Mouse (Mus musculus) stomach, embryonic 14.5 days (tissue): ENCODE data around the gene Cgnl1. TPM values are rescaled to one million over a fixed set of nuclear protein-coding genes. Genes with fewer than 3 reads are reported as not detected.

Experiments
- ATAC-seq: fragments of 200-750 bp; cut with Nextera tagmentation; 2 replicates; pipeline ENCODE4 v1.8.0; 2017; ENCODE audit warnings: low read depth, moderate TSS enrichment; ENCODE audit not compliant: insufficient number of reproducible peaks, insufficient read depth, low FRiP score
- H3K27ac ChIP-seq: fragments of 300-500 bp; sonication (generic); 2 replicates; pipeline ENCODE4 v1.5.1; 2014; ENCODE audit warnings: mild to moderate bottlenecking, low read length, moderate library complexity, mixed read lengths
- H3K27me3 ChIP-seq: fragments of 300-500 bp; sonication (generic); 2 replicates; pipeline ENCODE4 v1.6.1; 2014; ENCODE audit warnings: low read length, control low read depth, mixed read lengths; ENCODE audit not compliant: control insufficient read depth, insufficient read depth
- H3K36me3 ChIP-seq: fragments of 300-500 bp; sonication (generic); 2 replicates; pipeline ENCODE4 v1.6.1; 2014; ENCODE audit warnings: mild to moderate bottlenecking, control low read depth, low read length, moderate library complexity, mixed read lengths; ENCODE audit not compliant: control insufficient read depth, insufficient read depth
- H3K4me1 ChIP-seq: fragments of 300-500 bp; sonication (generic); 2 replicates; pipeline ENCODE4 v1.6.1; 2014; ENCODE audit warnings: low read length, control low read depth, mixed read lengths; ENCODE audit not compliant: control insufficient read depth, insufficient read depth
- H3K4me2 ChIP-seq: fragments of 300-500 bp; sonication (generic); replicated peaks from 2 replicates; pipeline ENCODE4 v1.6.1; 2014; ENCODE audit warnings: low read depth, low read length, control low read depth
- H3K4me3 ChIP-seq: fragments of 300-500 bp; sonication (generic); 2 replicates; pipeline ENCODE4 v1.5.1; 2014; ENCODE audit warnings: low read depth, low read length, control low read depth
- H3K9ac ChIP-seq: fragments of 300-500 bp; sonication (generic); replicated peaks from 2 replicates; pipeline ENCODE4 v1.6.1; 2014; ENCODE audit warnings: low read depth, mild to moderate bottlenecking, control low read depth, low read length, moderate library complexity, mixed read lengths
- H3K9me3 ChIP-seq: fragments of 300-500 bp; sonication (generic); 2 replicates; pipeline ENCODE4 v1.6.1; 2016; ENCODE audit warnings: low read depth, low read length, control low read depth; ENCODE audit not compliant: control insufficient read depth
- WGBS: fragments of 180-500 bp; shearing (Covaris S2); extraction: QIAGEN DNeasy Blood & Tissue Kit; methylation state at CpG from one replicate; pipeline ENCODE4 v1.1.7; 2014; 5-methylcytosine and 5-hydroxymethylcytosine counted together
- polyA plus RNA-seq: library from polyadenylated mRNA; unstranded; fragments of >200 nt; fragmentation: Nextera tagmentation; extraction: Ambion mirVana; gene quantifications from 2 replicates; pipeline ENCODE4 v1.2.1, GENCODE M21; 2014

Cgnl1 gene
- polyA plus RNA-seq, 1 experiment from 2014 or later, result 11.8 TPM

- H3K36me3 ChIP-seq, result no peaks in the 10 kb centered on the region
- H3K4me3 ChIP-seq, result 0 out of 2 replicates have a peak overlapping the region, but pooled peaks have one; percentile 7
- no peaks in the 10 kb centered on the region for H3K4me1 ChIP-seq
- 39% methylated on average over 11 of the region's 11 CpGs for WGBS
- ATAC-seq, result no peak
- no peak overlapping the region for H3K9ac ChIP-seq
- H3K27ac ChIP-seq, result no peak overlapping the region
- no peaks in the 10 kb centered on the region for H3K9me3 ChIP-seq
- peak overlapping the region; percentile 31 for H3K4me2 ChIP-seq
- no peaks in the 10 kb centered on the region for H3K27me3 ChIP-seq
Observed at GRCm38 (mm10) chr9:71808640-71809254, 37.3 kb upstream of the Cgnl1 start.

- H3K9me3 ChIP-seq, result no peaks in the 10 kb centered on the region
- H3K36me3 ChIP-seq, result no peaks in the 10 kb centered on the region
- no peaks in the 10 kb centered on the region for H3K27me3 ChIP-seq
- H3K9ac ChIP-seq, result no peak overlapping the region
- H3K4me2 ChIP-seq, result no peak overlapping the region
- no peak overlapping the region for H3K4me3 ChIP-seq
- H3K27ac ChIP-seq, result no peak overlapping the region
- no peak for ATAC-seq
- no peaks in the 10 kb centered on the region for H3K4me1 ChIP-seq
- WGBS, result 41% methylated on average over 4 of the region's 4 CpGs
Observed at GRCm38 (mm10) chr9:71807801-71808200, 36.4 kb upstream of the Cgnl1 start.

- Histone ChIP-seq H3K4me3 (no peak overlapping the region), H3K27ac (no peak overlapping the region), H3K36me3 (no peaks in the 10 kb centered on the region), H3K4me2 (no peak overlapping the region), H3K4me1 (no peaks in the 10 kb centered on the region), H3K27me3 (no peaks in the 10 kb centered on the region), H3K9ac (no peak overlapping the region), H3K9me3 (no peaks in the 10 kb centered on the region)
- WGBS, result 1% methylated on average over 2 of the region's 2 CpGs
- ATAC-seq, result no peak
Observed at GRCm38 (mm10) chr9:71806422-71806805, 35.0 kb upstream of the Cgnl1 start.

GRCm38 (mm10) chr9:71805646-71806421 is 34.4 kb upstream of the Cgnl1 start:
- H3K4me1 ChIP-seq, result no peaks in the 10 kb centered on the region
- no peak overlapping the region for H3K4me3 ChIP-seq
- no peaks in the 10 kb centered on the region for H3K9me3 ChIP-seq
- ATAC-seq, result no peak
- H3K4me2 ChIP-seq, result no peak overlapping the region
- H3K27ac ChIP-seq, result no peak overlapping the region
- no peaks in the 10 kb centered on the region for H3K36me3 ChIP-seq
- no peaks in the 10 kb centered on the region for H3K27me3 ChIP-seq
- 77% methylated on average over 6 of the region's 6 CpGs for WGBS
- no peak overlapping the region for H3K9ac ChIP-seq

GRCm38 (mm10) chr9:71804116-71804515 is 32.7 kb upstream of the Cgnl1 start:
- ATAC-seq, result no peak
- 20% methylated on average over 6 of the region's 6 CpGs for WGBS
- H3K4me3 ChIP-seq, result no peak overlapping the region
- H3K9ac ChIP-seq, result no peak overlapping the region
- H3K27ac ChIP-seq, result no peak overlapping the region
- H3K4me2 ChIP-seq, result no peak overlapping the region
- no peaks in the 10 kb centered on the region for H3K9me3 ChIP-seq
- no peaks in the 10 kb centered on the region for H3K36me3 ChIP-seq
- H3K27me3 ChIP-seq, result no peaks in the 10 kb centered on the region
- H3K4me1 ChIP-seq, result no peaks in the 10 kb centered on the region

- Histone ChIP-seq H3K36me3 (no peaks in the 10 kb centered on the region), H3K4me1 (no peaks in the 10 kb centered on the region), H3K27me3 (no peaks in the 10 kb centered on the region), H3K4me3 (no peak overlapping the region), H3K27ac (no peak overlapping the region), H3K9ac (no peak overlapping the region), H3K9me3 (no peaks in the 10 kb centered on the region), H3K4me2 (no peak overlapping the region)
- ATAC-seq, result no peak
- WGBS, result 33% methylated on average over 7 of the region's 7 CpGs
Observed at GRCm38 (mm10) chr9:71803281-71803680, 31.9 kb upstream of the Cgnl1 start.

- ATAC-seq, result no peak
- Histone ChIP-seq H3K4me2 (no peak overlapping the region), H3K27me3 (no peaks in the 10 kb centered on the region), H3K9me3 (no peaks in the 10 kb centered on the region), H3K9ac (no peak overlapping the region), H3K4me3 (no peak overlapping the region), H3K4me1 (no peaks in the 10 kb centered on the region), H3K36me3 (no peaks in the 10 kb centered on the region), H3K27ac (no peak overlapping the region)
- 83% methylated on average over 5 of the region's 5 CpGs for WGBS
Observed at GRCm38 (mm10) chr9:71799598-71799997, 28.2 kb upstream of the Cgnl1 start.

- Histone ChIP-seq H3K4me2 (no peak overlapping the region), H3K4me1 (no peaks in the 10 kb centered on the region), H3K9me3 (no peaks in the 10 kb centered on the region), H3K27ac (no peak overlapping the region), H3K9ac (no peak overlapping the region), H3K27me3 (no peaks in the 10 kb centered on the region), H3K36me3 (no peaks in the 10 kb centered on the region), H3K4me3 (no peak overlapping the region)
- WGBS, result 74% methylated on average over 5 of the region's 5 CpGs
- ATAC-seq, result no peak
Observed at GRCm38 (mm10) chr9:71798176-71798575, 26.8 kb upstream of the Cgnl1 start.
